Mouse (Mus musculus): ENCODE results near the gene Zdhhc21. TPM values are rescaled to one million over a fixed set of nuclear protein-coding genes. Genes with fewer than 3 reads are reported as not detected.

Zdhhc21 gene
- polyA plus RNA-seq, 1 experiment from 2014 or later, result 9.9 TPM

DNA sequence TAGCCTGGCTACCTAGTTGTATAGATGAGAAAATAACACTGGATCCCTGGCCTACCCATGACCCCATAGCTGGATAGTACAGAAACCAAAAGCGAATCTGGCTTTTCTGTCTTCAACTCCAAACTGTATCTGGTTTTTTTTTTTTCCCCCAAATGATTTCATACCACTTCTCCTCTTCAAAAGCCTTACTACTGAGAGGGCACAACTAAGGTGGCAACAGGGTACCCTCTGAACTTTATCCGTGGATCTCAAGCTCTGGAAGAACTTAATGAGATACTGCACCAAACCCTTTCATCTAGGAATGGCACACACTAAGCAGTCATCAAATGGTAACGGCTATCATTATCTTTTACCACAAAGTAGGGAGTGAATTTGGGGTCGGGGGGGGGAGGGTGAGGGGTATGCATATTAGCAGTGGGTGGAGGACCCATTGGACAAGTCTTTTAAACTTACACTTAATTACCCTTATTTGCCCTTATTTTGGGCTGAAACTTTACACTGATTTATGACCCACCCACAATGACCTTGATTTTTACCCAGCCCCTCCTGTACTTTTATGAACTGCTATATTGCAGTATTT is 1.2 kb downstream of the Zdhhc21 start:
- Histone ChIP-seq H3K27ac (ENCODE audit: low read depth, low read length) (no peak overlapping the region), H3K27me3 (ENCODE audit: control insufficient read depth, insufficient read depth, low read length) (no peaks in the 10 kb centered on the region), H3K9ac (ENCODE audit: low read depth, low read length) (peak overlapping the region; percentile 95), H3K4me2 (peak overlapping the region; percentile 89), H3K9me3 (replicated peaks; ENCODE audit: control insufficient read depth, low read length) (no peaks in the 10 kb centered on the region), H3K4me3 (ENCODE audit: low read depth, low read length) (peak overlapping the region; percentile 92), H3K36me3 (ENCODE audit: control insufficient read depth, insufficient read depth, low read length) (no peaks in the 10 kb centered on the region; the same call in 1 of the 2 replicates), H3K4me1 (ENCODE audit: control insufficient read depth, insufficient read depth, low read length) (0 out of 2 replicates have a peak, but pooled peaks cover 4% of the 10 kb centered on the region)
- no peak for ATAC-seq (replicated peaks; ENCODE audit: insufficient number of reproducible peaks, low FRiP score, low TSS enrichment)
- 28% methylated on average over 4 of the region's 4 CpGs for WGBS (ENCODE audit: insufficient replicate concordance)

DNA sequence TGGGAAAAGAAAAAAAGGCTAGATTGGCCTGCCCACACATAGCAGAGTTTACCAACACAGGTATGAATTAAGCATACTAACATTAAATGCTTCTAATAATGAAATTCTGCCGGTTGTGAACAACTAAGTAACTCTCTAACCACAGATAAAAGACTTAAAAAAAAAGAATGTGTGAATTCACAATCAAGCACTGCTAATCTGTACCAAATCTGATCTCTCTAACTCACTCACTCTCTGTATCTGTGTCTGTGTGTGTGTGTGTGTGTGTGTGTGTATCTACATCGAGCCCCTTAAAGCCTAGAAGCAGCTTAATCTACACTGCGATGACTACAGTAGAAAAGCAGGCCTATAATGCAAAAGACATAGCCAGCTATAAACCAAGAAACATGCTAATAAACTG is 2.8 kb downstream of the Zdhhc21 start:
- H3K4me3 ChIP-seq (ENCODE audit: low read depth, low read length), result no peak overlapping the region
- ATAC-seq (replicated peaks; ENCODE audit: insufficient number of reproducible peaks, low FRiP score, low TSS enrichment), result no peak
- H3K9me3 ChIP-seq (replicated peaks; ENCODE audit: control insufficient read depth, low read length), result no peaks in the 10 kb centered on the region
- H3K27me3 ChIP-seq (ENCODE audit: control insufficient read depth, insufficient read depth, low read length), result no peaks in the 10 kb centered on the region
- no peak overlapping the region for H3K27ac ChIP-seq (ENCODE audit: low read depth, low read length)
- 83% methylated on average over 3 of the region's 3 CpGs for WGBS (ENCODE audit: insufficient replicate concordance)
- no peak overlapping the region for H3K9ac ChIP-seq (ENCODE audit: low read depth, low read length)
- 0 out of 2 replicates have a peak, but pooled peaks cover 4% of the 10 kb centered on the region for H3K4me1 ChIP-seq (ENCODE audit: control insufficient read depth, insufficient read depth, low read length)
- no peak overlapping the region for H3K4me2 ChIP-seq
- H3K36me3 ChIP-seq (ENCODE audit: control insufficient read depth, insufficient read depth, low read length), result no peaks in the 10 kb centered on the region; the same call in 1 of the 2 replicates

DNA sequence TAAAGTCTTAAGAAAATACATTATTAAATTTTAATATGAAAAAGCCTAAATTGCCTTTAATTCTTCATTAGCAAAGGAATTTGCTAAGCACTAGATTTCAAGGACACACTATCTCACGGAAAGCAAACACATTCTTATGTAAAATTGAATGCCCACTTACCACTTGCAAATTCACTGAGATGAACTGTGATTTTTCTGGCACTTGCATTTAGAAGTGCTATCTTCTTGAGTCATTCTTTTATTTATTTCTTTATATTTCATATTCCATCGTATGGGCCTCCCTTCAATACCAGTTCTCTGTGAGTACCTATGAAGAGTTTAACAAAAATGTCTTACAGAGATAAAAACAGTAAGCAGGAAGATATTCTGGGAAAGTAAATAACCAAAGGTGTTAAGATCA is 5.9 kb downstream of the Zdhhc21 start:
- no peaks in the 10 kb centered on the region for H3K9me3 ChIP-seq (replicated peaks; ENCODE audit: control insufficient read depth, low read length)
- no peak for ATAC-seq (replicated peaks; ENCODE audit: insufficient number of reproducible peaks, low FRiP score, low TSS enrichment)
- WGBS (ENCODE audit: insufficient replicate concordance), result 84% methylated on average over 2 of the region's 2 CpGs

DNA sequence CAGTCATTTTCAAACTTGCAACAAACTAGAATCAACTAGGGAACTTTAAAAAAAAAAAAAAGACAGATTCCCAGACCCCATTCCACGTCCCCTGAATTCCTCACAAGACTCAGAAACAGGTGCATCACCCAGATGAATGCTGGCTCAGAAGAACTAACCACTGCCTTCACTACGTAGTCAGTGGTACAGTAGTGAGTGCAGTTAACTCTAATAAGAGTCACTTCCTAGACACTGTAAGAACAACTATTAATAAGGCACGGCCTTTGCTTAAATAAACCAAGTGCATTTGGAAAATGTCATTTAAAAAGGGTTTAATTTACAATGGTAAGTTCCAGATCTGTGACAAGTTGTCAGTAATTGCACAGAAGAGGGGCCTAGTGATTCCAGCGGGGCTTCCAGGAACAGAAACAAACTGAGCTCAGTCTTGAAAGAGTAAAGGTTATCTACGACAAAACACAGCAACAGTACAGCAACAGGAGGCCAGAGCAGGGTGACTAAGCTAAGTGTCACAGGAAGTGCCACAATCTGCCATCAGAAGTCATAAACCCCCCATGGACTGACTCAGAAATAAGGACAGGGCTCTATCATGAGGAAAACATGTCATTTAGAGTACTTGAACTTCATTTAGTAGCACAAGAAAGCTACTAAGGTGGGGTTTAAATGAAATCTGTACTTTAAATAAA is 11.1 kb downstream of the Zdhhc21 start:
- no peak overlapping the region for H3K9ac ChIP-seq (ENCODE audit: low read depth, low read length)
- peaks cover 19% of the 10 kb centered on the region for H3K4me1 ChIP-seq (ENCODE audit: control insufficient read depth, insufficient read depth, low read length)
- H3K9me3 ChIP-seq (replicated peaks; ENCODE audit: control insufficient read depth, low read length), result no peaks in the 10 kb centered on the region
- H3K27ac ChIP-seq (ENCODE audit: low read depth, low read length), result peak overlapping the region; percentile 50
- WGBS (ENCODE audit: insufficient replicate concordance), result 26% methylated on average over 5 of the region's 5 CpGs
- no peaks in the 10 kb centered on the region for H3K27me3 ChIP-seq (ENCODE audit: control insufficient read depth, insufficient read depth, low read length)
- H3K4me2 ChIP-seq, result peak overlapping the region; percentile 35
- 0 out of 2 replicates have a peak, but pooled peaks have one; percentile 67 for ATAC-seq (replicated peaks; ENCODE audit: insufficient number of reproducible peaks, low FRiP score, low TSS enrichment)
- H3K36me3 ChIP-seq (ENCODE audit: control insufficient read depth, insufficient read depth, low read length), result no peaks in the 10 kb centered on the region
- no peak overlapping the region for H3K4me3 ChIP-seq (ENCODE audit: low read depth, low read length)

More for the DNA sequence above, 5.9 kb downstream of the Zdhhc21 start:
- H3K9ac ChIP-seq (ENCODE audit: low read depth, low read length), result no peak overlapping the region
- no peaks in the 10 kb centered on the region for H3K27me3 ChIP-seq (ENCODE audit: control insufficient read depth, insufficient read depth, low read length)
- no peak overlapping the region for H3K4me2 ChIP-seq
- H3K27ac ChIP-seq (ENCODE audit: low read depth, low read length), result no peak overlapping the region
- no peaks in the 10 kb centered on the region; the same call in 1 of the 2 replicates for H3K36me3 ChIP-seq (ENCODE audit: control insufficient read depth, insufficient read depth, low read length)
- H3K4me1 ChIP-seq (ENCODE audit: control insufficient read depth, insufficient read depth, low read length), result peaks cover 16% of the 10 kb centered on the region
- no peak overlapping the region for H3K4me3 ChIP-seq (ENCODE audit: low read depth, low read length)

DNA sequence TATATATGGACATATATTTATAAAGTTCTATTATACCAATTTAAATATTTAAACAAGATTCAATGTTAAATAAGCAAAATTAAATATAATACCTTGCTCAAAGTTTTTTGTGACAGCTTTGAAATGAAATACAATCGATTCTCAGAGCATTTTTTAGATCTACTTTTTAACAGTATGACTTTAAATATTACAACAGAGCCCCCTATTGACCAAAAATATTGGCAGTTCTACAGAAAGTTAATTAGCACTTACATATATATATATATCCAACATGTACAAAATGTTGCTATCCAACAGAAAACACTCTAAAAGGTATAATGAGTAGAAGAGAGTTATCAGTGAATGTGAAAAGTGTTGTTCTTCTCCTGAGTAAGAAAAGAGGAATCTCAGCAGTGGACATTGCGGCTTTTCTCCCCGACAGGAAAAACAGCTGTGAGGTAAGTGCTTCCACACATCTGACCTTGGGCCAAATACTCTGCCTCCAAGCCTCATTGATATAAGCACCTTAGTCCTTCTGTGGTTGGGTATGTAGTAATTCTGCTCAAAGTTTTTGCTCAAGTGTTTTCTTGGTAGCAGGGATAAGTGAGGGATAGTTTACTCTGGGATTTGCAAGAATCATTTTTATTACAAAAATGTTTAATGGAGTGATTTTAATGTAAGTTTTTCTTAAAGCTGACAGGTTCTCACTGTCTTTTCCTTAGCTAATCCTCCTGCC is 22.1 kb downstream of the Zdhhc21 start:
- WGBS (ENCODE audit: insufficient replicate concordance), result 78% methylated on average over 3 of the region's 3 CpGs
- Histone ChIP-seq H3K4me1 (ENCODE audit: control insufficient read depth, insufficient read depth, low read length) (no peaks in the 10 kb centered on the region), H3K27me3 (ENCODE audit: control insufficient read depth, insufficient read depth, low read length) (no peaks in the 10 kb centered on the region), H3K9me3 (replicated peaks; ENCODE audit: control insufficient read depth, low read length) (no peaks in the 10 kb centered on the region), H3K9ac (ENCODE audit: low read depth, low read length) (no peak overlapping the region), H3K27ac (ENCODE audit: low read depth, low read length) (no peak overlapping the region), H3K4me3 (ENCODE audit: low read depth, low read length) (no peak overlapping the region), H3K36me3 (ENCODE audit: control insufficient read depth, insufficient read depth, low read length) (no peaks in the 10 kb centered on the region), H3K4me2 (no peak overlapping the region)
- ATAC-seq (replicated peaks; ENCODE audit: insufficient number of reproducible peaks, low FRiP score, low TSS enrichment), result no peak

DNA sequence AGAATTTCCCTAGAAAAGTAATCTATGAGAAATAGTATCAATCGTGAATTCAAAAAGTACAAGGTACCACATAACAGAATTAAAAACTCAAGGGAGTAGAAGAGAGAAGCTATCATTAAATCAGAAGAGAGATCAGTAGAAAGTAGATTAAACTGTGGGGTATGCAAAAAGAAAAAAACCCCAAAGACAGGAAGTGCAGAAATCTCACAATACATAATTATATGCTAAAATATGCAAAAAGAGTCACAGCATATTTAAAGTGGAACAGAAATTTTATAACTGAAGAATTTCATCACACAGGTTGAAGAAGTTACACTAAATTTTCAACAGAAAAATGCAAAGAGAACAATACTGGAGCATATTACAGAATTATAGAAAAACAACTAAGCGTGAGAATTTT is 28.6 kb downstream of the Zdhhc21 start:
- Histone ChIP-seq H3K27ac (ENCODE audit: low read depth, low read length) (no peak overlapping the region), H3K4me2 (no peak overlapping the region), H3K9ac (ENCODE audit: low read depth, low read length) (no peak overlapping the region), H3K9me3 (replicated peaks; ENCODE audit: control insufficient read depth, low read length) (no peaks in the 10 kb centered on the region), H3K4me1 (ENCODE audit: control insufficient read depth, insufficient read depth, low read length) (no peaks in the 10 kb centered on the region; the same call in 1 of the 2 replicates), H3K4me3 (ENCODE audit: low read depth, low read length) (no peak overlapping the region), H3K36me3 (ENCODE audit: control insufficient read depth, insufficient read depth, low read length) (no peaks in the 10 kb centered on the region), H3K27me3 (ENCODE audit: control insufficient read depth, insufficient read depth, low read length) (no peaks in the 10 kb centered on the region)
- no peak for ATAC-seq (replicated peaks; ENCODE audit: insufficient number of reproducible peaks, low FRiP score, low TSS enrichment)
- WGBS (ENCODE audit: insufficient replicate concordance), result 95% methylated on average over 2 of the region's 2 CpGs

DNA sequence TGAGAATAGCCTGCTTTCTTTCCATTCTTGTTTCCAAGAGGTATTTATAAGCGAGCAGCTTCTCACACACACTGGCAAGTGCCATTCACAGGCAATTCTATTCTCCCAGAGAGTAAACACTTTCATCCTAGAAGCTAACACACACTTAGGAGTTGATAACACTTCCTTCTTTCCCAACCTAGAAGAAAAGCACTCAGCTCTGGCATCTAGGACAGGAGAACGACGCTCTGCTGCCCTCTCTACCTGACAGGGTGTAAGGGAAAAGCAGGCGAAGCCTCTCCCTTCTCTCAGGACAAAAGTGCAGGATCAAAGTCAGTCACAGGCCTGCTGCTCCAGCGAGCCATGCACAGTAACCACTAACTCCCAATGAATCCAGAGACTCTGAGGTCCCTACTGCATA is 30.3 kb downstream of the Zdhhc21 start:
- Histone ChIP-seq H3K9ac (ENCODE audit: low read depth, low read length) (no peak overlapping the region), H3K4me2 (no peak overlapping the region), H3K4me1 (ENCODE audit: control insufficient read depth, insufficient read depth, low read length) (no peaks in the 10 kb centered on the region; the same call in 1 of the 2 replicates), H3K9me3 (replicated peaks; ENCODE audit: control insufficient read depth, low read length) (no peaks in the 10 kb centered on the region), H3K27ac (ENCODE audit: low read depth, low read length) (no peak overlapping the region), H3K27me3 (ENCODE audit: control insufficient read depth, insufficient read depth, low read length) (no peaks in the 10 kb centered on the region), H3K4me3 (ENCODE audit: low read depth, low read length) (no peak overlapping the region), H3K36me3 (ENCODE audit: control insufficient read depth, insufficient read depth, low read length) (no peaks in the 10 kb centered on the region)
- 33% methylated on average over 5 of the region's 5 CpGs for WGBS (ENCODE audit: insufficient replicate concordance)
- no peak for ATAC-seq (replicated peaks; ENCODE audit: insufficient number of reproducible peaks, low FRiP score, low TSS enrichment)

DNA sequence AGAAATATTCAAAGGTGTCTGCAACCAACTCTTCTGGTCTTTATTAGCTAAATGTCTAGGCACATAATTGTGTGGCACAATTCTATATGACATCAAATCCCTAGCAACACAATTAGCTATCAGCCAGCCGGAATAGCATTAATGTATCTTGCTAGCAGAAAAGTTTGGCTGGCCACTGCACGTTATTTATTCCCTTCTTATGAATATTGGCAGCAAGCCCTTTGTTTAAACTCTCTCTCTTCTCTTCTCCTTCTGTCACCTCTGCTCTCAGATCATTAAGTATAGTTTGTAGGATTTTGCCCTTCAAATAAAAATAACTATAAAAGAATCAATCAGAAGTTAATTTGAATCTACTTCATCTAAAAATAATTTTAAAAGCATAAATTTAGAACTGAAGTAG is 32.8 kb downstream of the Zdhhc21 start:
- Histone ChIP-seq H3K9me3 (replicated peaks; ENCODE audit: control insufficient read depth, low read length) (no peaks in the 10 kb centered on the region), H3K4me2 (no peak overlapping the region)

More for the DNA sequence above, 32.8 kb downstream of the Zdhhc21 start:
- H3K9ac ChIP-seq (ENCODE audit: low read depth, low read length), result no peak overlapping the region
- H3K4me3 ChIP-seq (ENCODE audit: low read depth, low read length), result no peak overlapping the region
- no peaks in the 10 kb centered on the region for H3K27me3 ChIP-seq (ENCODE audit: control insufficient read depth, insufficient read depth, low read length)
- no peak for ATAC-seq (replicated peaks; ENCODE audit: insufficient number of reproducible peaks, low FRiP score, low TSS enrichment)
- H3K27ac ChIP-seq (ENCODE audit: low read depth, low read length), result no peak overlapping the region
- WGBS (ENCODE audit: insufficient replicate concordance), result 75% methylated on average over 2 of the region's 2 CpGs
- H3K36me3 ChIP-seq (ENCODE audit: control insufficient read depth, insufficient read depth, low read length), result no peaks in the 10 kb centered on the region
- H3K4me1 ChIP-seq (ENCODE audit: control insufficient read depth, insufficient read depth, low read length), result no peaks in the 10 kb centered on the region; the same call in 1 of the 2 replicates
